Comparison of ENCODE assay signal across 7 mouse cellular contexts in genomic region chr16:23520235-23520871, GRCm38 (mm10). TPM values are rescaled to one million over a fixed set of nuclear protein-coding genes. Genes with fewer than 3 reads are reported as not detected.
DNase-seq lines count a peak whose midpoint lies in the region; ATAC-seq and TF ChIP-seq lines count a peak whose summit lies in the region.

TSS of gene Rtp4 (plus strand) at chr16:23520291.
TSS of gene Masp1 (minus strand) at chr16:23520815.

- TF ChIP-seq POLR2A in olfactory bulb, adult 2 months (IDR thresholded peaks at IDR 0.05; ENCODE audit: insufficient read depth, low read depth, low read length) = no peak

- DNase-seq in ovary, adult 18-20 months (ENCODE audit: low spot score) = peak; percentile 31
- no peak for DNase-seq in ovary, postnatal 10 days (ENCODE audit: low spot score)
- peak; percentile 64 for DNase-seq in embryo, embryonic 9.5 days (ENCODE audit: extremely low spot score)
- DNase-seq in limb, embryonic 11.5 days (ENCODE audit: low spot score) = peak; percentile 55
- no peak for DNase-seq in c-Kit-positive CD71-positive TER-119-positive erythroid progenitor cells, embryonic 14.5 days (ENCODE audit: low spot score)

- peak within 1 kb of the TSS; percentile 75 for H3K9ac ChIP-seq in heart, embryonic 14.5 days (ENCODE audit: low read length)
- H3K9ac ChIP-seq in limb, embryonic 11.5 days (ENCODE audit: low read length) = no peak within 1 kb of the TSS

- no peaks in the 10 kb centered on the region for H3K27me3 ChIP-seq in heart, embryonic 14.5 days (ENCODE audit: control insufficient read depth, insufficient read depth, low read length)
- no peaks in the 10 kb centered on the region for H3K27me3 ChIP-seq in limb, embryonic 11.5 days (ENCODE audit: control insufficient read depth, insufficient read depth, low read length)

- under 1% methylated on average over 12 of the region's 12 CpGs for WGBS in heart, embryonic 14.5 days
- WGBS in limb, embryonic 11.5 days = under 1% methylated on average over 12 of the region's 12 CpGs
- WGBS in olfactory bulb, adult 2 months = 7% methylated on average over 12 of the region's 12 CpGs

- H3K27ac ChIP-seq in heart, embryonic 14.5 days (replicated peaks in 1 of 2; ENCODE audit: control insufficient read depth in 1 of 2, insufficient read depth in 1 of 2, low read depth in 2 of 2, low read length in 2 of 2) = peak within 1 kb of the TSS; percentile 37 to 86
- peak within 1 kb of the TSS; percentile 43; the same call in 1 of the 2 replicates for H3K27ac ChIP-seq in limb, embryonic 11.5 days (replicated peaks; ENCODE audit: low read depth, low read length)
- no peak within 1 kb of the TSS for H3K27ac ChIP-seq in olfactory bulb, adult 2 months (ENCODE audit: insufficient read depth, low read depth, low read length)

- no peaks in the 10 kb centered on the region for H3K9me3 ChIP-seq in heart, embryonic 14.5 days (ENCODE audit: control insufficient read depth, low read length)
- no peaks in the 10 kb centered on the region for H3K9me3 ChIP-seq in limb, embryonic 11.5 days (ENCODE audit: control insufficient read depth, low read length)

- peak within 1 kb of the TSS; percentile 77 for H3K4me2 ChIP-seq in heart, embryonic 14.5 days (ENCODE audit: low read length)
- peak within 1 kb of the TSS; percentile 56 for H3K4me2 ChIP-seq in limb, embryonic 11.5 days (ENCODE audit: low read depth, severe bottlenecking)

- H3K4me1 ChIP-seq in heart, embryonic 14.5 days (ENCODE audit: control insufficient read depth in 2 of 2, insufficient read depth in 2 of 2, low read length in 2 of 2) = peaks cover 24 to 59% of the 10 kb centered on the region in 2 experiments
- H3K4me1 ChIP-seq in limb, embryonic 11.5 days (ENCODE audit: control insufficient read depth, insufficient read depth, low read length) = peaks cover 15% of the 10 kb centered on the region; the same call in 1 of the 2 replicates
- peaks cover 13% of the 10 kb centered on the region; the same call in 1 of the 2 replicates for H3K4me1 ChIP-seq in olfactory bulb, adult 2 months (ENCODE audit: control insufficient read depth, insufficient read depth, low read length)

- ATAC-seq in heart, embryonic 14.5 days (ENCODE audit: insufficient number of reproducible peaks, insufficient read depth, low FRiP score, low read depth) = peak; percentile 29; the same call in 1 of the 2 replicates
- ATAC-seq in limb, embryonic 11.5 days (ENCODE audit: insufficient number of reproducible peaks, low FRiP score, low TSS enrichment, low read depth) = peak; percentile 53; the same call in 1 of the 2 replicates

- no peaks in the 10 kb centered on the region for H3K36me3 ChIP-seq in heart, embryonic 14.5 days (ENCODE audit: control insufficient read depth, insufficient read depth, low read length)
- no peaks in the 10 kb centered on the region for H3K36me3 ChIP-seq in limb, embryonic 11.5 days (ENCODE audit: control insufficient read depth, insufficient read depth, low read length)

- TF ChIP-seq CTCF in olfactory bulb, adult 2 months (IDR thresholded peaks at IDR 0.05; ENCODE audit: insufficient read depth, low read depth, low read length) = no peak

- peak within 1 kb of the TSS; percentile 36 to 45 for H3K4me3 ChIP-seq in heart, embryonic 14.5 days (ENCODE audit: control insufficient read depth in 1 of 2, insufficient read depth in 1 of 2, low read depth in 1 of 2, low read length in 2 of 2)
- H3K4me3 ChIP-seq in limb, embryonic 11.5 days (ENCODE audit: low read depth, low read length) = peak within 1 kb of the TSS; percentile 21
- peak within 1 kb of the TSS; percentile 37 for H3K4me3 ChIP-seq in olfactory bulb, adult 2 months (ENCODE audit: insufficient read depth, low read depth, low read length)

RNA-seq across cellular contexts. Expression of gene Rtp4, which starts in this region (rescaled TPM):
- polyA plus RNA-seq in heart, embryonic 14.5 days (2014; fragmentation: Nextera tagmentation; extraction: Ambion mirVana) = 7.8 and 9.5 TPM in 2 replicates
- 2.0 TPM in 2 replicates for polyA plus RNA-seq in limb, embryonic 11.5 days (2014; fragmentation: Nextera tagmentation; extraction: Ambion mirVana)
- polyA plus RNA-seq in olfactory bulb, adult 2 months (2012; ENCODE audit: insufficient read depth, insufficient read length, low replicate concordance, missing spikeins) = not detected in 2 replicates

RNA-seq across cellular contexts. Expression of gene Masp1, which starts in this region (rescaled TPM):
- 17.2 and 18.0 TPM in 2 replicates for polyA plus RNA-seq in heart, embryonic 14.5 days (2014; fragmentation: Nextera tagmentation; extraction: Ambion mirVana)
- polyA plus RNA-seq in limb, embryonic 11.5 days (2014; fragmentation: Nextera tagmentation; extraction: Ambion mirVana) = 2.4 and 2.9 TPM in 2 replicates
- polyA plus RNA-seq in olfactory bulb, adult 2 months (2012; ENCODE audit: insufficient read depth, insufficient read length, low replicate concordance, missing spikeins) = not detected in 2 replicates

Comparison
In these comparisons a context has a peak if more than half of its experiments do, and no peak if none do; other contexts are left out.
1. DNase-seq: peak in ovary, adult 18-20 months (single experiment), embryo, embryonic 9.5 days (single experiment) and limb, embryonic 11.5 days (single experiment); none in ovary, postnatal 10 days (single experiment) and c-Kit-positive CD71-positive TER-119-positive erythroid progenitor cells, embryonic 14.5 days (single experiment).
2. Peak in every context shown above with its lines, with median percentiles within 50 percentile points of each other: H3K4me3 ChIP-seq.